Mouse (Mus musculus): ENCODE measurements around the gene Spg11.

Spg11 gene

DNA sequence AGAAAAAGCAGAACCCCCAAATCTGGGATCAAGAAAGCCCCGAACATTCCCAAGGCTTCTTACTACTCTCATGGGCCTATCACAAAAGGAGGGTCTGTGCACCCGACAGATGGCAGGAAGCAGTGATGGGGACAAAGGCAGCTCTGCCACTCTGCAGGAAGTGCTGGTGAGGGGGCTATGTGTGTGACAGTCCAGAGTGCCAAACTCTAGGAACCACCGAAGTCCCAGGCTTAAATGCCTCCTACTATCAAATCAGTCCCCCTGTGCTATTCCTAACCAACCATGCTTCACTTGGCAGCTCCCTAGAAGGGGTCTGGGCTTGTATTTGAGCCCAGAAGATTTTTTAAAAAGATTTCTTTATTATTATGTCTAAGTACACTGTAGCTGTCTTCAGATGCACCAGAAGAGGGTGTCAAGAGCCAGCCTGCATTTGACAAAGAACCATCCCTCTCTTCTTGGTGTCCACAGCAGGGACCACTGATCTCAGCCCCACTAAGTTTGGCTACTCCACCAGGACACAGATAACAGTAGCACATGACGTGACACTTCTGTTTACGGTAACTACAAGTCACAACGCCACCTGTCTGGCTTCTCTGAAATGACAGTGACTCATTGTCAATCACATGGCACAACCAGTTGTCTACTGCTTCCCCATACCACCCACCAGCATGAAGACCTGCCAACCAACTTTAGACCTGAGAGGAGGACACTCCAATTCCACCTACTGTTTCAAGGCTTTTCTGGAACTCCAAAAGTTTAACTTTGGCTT is 48.9 kb downstream of the Spg11 start:
- in situ Hi-C loops (cut with MboI, MseI), result loop anchor here (10.0 kb wide), 1 partner anchor 165 kb away; the partner anchor contains the start of gene Sord

GRCm38 (mm10) chr2:122066241-122066640 is 51.9 kb downstream of the Spg11 start:
- in situ Hi-C loops (cut with MboI, MseI), result loop anchor here (10.0 kb wide), 1 partner anchor 169 kb away; the partner anchor contains the start of gene Sord

- in situ Hi-C loops (cut with MboI, MseI), result loop anchor here (10.0 kb wide), 1 partner anchor 169 kb away; the partner anchor contains the start of gene Sord
Measured at GRCm38 (mm10) chr2:122065200-122065969, 52.8 kb downstream of the Spg11 start.

DNA sequence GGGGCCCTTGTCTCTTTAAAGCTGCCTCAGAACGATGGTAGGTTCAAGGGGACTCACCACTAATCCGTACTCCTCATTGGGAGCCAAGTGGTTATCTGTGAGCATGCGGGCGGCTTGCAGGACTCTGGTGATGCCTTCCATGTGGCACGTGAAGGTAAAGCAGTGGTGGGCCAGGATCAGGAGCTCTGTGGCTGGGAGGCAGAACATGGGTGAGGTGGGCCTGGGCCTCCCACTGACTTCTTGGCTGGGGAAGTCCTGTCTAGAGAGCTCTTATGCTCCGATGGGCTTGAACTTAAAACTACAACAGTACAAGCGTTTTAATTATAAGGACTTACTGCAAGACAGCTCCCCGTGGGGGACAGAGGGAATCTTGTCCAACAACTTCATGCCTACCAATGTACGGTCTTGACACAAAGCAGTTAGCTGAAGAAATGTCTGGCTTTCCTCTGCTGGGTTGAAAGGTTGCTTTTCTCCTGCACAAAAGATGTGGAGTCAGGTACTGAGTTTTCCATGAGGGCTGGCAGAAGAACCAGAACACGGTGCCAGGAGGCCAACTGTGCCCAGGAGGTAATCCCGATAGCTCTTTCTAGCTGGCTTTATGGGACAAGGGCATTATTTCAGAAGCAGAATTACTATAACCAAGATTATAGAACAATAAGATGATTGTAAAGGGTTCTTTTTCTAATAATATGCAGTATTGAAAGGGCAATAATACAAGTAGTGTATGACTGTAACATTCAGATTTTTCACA is 58.6 kb downstream of the Spg11 start:
- in situ Hi-C loops (cut with MboI, MseI), result loop anchor here (10.0 kb wide), 1 partner anchor 175 kb away; the partner anchor contains the start of gene Sord

- in situ Hi-C loops (cut with MboI, MseI), result no loop called here
Measured at GRCm38 (mm10) chr2:122043926-122044325, 74.3 kb downstream of the Spg11 start.

GRCm38 (mm10) chr2:122036064-122036463 is 82.1 kb downstream of the Spg11 start:
- in situ Hi-C loops (cut with MboI, MseI), result no loop called here

- in situ Hi-C loops (cut with MboI, MseI), result no loop called here
Measured at GRCm38 (mm10) chr2:122031970-122032369, 86.2 kb downstream of the Spg11 start.

GRCm38 (mm10) chr2:122028756-122029700 is 89.2 kb downstream of the Spg11 start:
- in situ Hi-C loops (cut with MboI, MseI), result loop anchor here (10.0 kb wide), 1 partner anchor 224 kb away; the partner anchor contains the start of gene Frmd5

DNA sequence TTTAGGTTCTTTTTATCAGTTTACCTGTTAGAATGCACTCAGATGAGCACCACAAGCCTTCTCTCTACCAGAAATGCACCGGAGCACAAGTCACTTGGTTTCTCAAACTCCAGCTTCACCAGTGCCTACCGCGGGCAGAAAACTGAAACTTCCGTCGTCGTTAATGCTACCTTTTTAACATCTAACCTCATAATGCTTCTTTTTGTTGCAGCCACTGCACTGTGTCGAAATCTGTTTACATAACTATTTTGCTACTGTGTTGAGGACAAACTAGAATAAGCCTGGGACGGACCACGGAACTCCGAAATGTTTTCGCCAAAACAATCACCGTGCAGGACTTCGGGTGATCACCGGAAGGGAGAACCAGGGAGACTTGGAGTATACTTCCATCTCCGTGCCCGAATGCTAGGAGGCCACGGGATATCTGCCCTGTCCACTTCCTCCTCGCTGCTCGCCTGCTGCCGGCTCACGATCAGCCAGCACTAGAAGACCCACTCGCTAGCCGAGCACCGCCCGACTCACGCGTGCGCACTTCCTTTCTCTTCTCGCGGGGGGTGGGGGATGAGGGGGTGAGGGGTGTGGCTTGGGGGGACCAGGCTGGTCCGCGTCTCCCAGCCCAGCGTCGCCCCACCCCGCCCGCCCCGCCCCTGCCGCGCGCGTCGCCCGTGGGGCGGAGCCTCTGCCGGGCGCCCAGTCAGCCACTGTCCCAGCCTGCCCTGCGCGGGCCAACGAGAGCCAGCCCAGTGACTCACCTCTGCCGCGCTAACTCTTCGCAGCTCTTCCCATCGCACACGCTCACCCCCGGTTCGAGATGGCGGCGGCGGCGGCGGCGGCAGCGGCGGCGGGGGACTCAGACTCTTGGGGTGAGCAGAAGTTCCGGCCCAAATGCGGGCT is 90.1 kb downstream of the Spg11 start, which contains the start of gene Eif3j1:
Gene Eif3j1, plus strand, starts transcription at position 685 of the 894 bp plus-strand sequence.
- in situ Hi-C loops (cut with MboI, MseI), result loop anchor here (10.0 kb wide), 1 partner anchor 223 kb away; the partner anchor contains the start of gene Frmd5

GRCm38 (mm10) chr2:122027091-122027490 is 91.1 kb downstream of the Spg11 start:
- in situ Hi-C loops (cut with MboI, MseI), result loop anchor here (10.0 kb wide), 1 partner anchor 222 kb away; the partner anchor contains the start of gene Frmd5

DNA sequence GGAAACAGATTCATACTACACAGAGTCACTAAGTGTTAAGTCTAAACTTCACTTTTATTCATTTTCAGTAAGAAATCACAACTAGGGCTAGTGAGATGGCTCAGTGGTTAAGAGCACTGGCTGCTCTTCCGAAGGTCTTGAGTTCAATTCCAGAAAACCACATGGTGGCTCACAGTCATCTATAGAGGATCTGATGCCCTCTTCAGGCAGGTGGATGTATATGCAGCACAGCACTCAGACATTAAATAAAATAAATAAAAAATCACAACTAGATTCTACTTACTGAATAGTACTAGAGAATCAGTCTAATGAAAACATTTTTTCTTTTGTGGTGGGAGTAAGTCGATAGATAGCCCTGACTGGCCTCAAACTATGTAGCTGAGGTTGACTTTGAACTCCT is 95.9 kb downstream of the Spg11 start:
- in situ Hi-C loops (cut with MboI, MseI), result loop anchor here (10.0 kb wide), 1 partner anchor 217 kb away; the partner anchor contains the start of gene Frmd5

GRCm38 (mm10) chr2:122018705-122019104 is 99.5 kb downstream of the Spg11 start:
- in situ Hi-C loops (cut with MboI, MseI), result no loop called here

- in situ Hi-C loops (cut with MboI, MseI), result no loop called here
Measured at GRCm38 (mm10) chr2:122011441-122011840, 106.7 kb downstream of the Spg11 start.

DNA sequence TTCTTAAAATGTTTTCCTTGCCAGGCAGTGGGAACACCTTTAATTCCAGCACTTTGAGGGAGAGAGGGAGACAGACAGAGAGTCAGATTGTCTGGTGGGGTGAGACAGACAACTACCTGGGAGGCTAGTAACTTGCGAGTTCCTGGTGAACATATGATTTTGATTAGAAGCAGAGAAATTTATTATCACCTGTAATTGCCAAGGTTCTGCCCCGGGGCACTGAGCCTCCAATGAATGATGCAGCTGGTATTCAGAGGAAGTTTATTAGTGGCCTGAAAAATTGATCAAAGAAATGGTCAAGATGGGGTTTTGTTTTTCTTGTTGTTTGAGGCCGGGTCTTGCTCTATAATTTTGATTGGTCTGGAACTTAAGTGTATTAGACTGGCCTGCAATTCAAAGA is 109.4 kb downstream of the Spg11 start:
- in situ Hi-C loops (cut with MboI, MseI), result no loop called here
